Mouse (Mus musculus): ENCODE results near the gene Gkap1. TPM values are rescaled to one million over a fixed set of nuclear protein-coding genes. Genes with fewer than 3 reads are reported as not detected.
A peak's percentile ranks its signal among the peaks of the same experiment; 100 is the strongest.

Gkap1 gene
- 1.4 and 2.2 TPM in 2 replicates for total RNA-seq (2017)

DNA sequence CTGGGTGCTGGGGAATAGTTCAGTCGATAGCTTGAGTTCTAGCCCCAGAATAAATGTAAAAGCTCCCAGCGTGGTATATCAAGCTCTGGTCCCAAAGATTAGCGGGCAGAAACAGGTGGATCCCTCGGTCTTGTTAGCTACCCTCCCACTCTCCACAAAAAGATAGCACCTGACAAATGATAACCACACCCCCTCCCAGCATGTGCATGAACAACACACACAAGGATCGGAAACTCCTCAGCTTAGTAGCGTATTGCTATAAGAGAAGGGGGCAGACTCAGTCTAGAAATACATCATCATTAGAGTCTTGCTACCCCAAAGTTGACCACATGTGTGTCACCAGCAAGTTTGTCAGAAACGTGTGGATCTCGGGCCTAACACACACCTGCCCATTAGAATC lies at the start of gene Gkap1:
TSS of gene Gkap1 (minus strand) at position 101 of the 400 bp plus-strand sequence.
- no peak for ATAC-seq (ENCODE audit: extremely low read depth, insufficient number of reproducible peaks, low FRiP score, poor library complexity, severe bottlenecking)

DNA sequence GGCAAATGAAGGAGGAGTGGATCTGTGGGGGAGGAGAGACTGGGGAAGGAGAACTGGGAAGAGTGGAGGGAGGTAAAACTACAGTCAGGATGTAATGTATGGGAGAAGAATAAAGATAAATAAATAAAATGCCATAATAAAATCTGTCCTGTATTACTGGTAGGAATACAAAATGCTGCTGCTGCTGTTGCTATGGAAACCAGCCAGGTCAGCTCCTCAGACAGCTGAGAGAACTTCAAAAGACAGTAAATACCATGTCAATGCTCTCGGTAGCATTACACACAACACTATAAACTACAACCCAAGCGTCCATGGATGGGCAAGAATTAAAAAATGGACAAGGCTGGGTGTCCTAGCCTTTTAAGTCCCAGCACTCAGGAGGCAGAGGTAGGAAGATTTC lies 42.3 kb upstream of the Gkap1 start:
- ATAC-seq (ENCODE audit: extremely low read depth, insufficient number of reproducible peaks, low FRiP score, poor library complexity, severe bottlenecking), result no peak

DNA sequence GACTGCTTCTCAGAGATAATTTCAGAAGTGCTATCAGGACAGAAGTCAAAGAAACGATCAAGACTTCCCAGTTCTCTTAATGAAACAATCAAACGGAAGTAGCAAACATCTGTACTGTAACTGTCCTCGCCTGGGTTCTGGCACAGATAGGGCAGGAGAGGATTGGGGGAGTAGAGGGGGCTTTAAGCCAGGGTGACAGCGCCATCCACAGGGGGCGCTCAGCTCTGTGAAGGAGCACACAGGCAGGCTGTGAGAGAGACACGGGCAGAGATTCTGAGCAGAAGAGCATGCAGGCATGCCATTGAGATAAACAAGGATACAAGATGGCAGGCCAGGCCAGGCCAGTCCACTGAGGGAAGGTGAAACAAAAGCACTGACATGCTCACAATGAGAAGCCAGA lies 39.5 kb upstream of the Gkap1 start:
- no peak for ATAC-seq (ENCODE audit: extremely low read depth, insufficient number of reproducible peaks, low FRiP score, poor library complexity, severe bottlenecking)

DNA sequence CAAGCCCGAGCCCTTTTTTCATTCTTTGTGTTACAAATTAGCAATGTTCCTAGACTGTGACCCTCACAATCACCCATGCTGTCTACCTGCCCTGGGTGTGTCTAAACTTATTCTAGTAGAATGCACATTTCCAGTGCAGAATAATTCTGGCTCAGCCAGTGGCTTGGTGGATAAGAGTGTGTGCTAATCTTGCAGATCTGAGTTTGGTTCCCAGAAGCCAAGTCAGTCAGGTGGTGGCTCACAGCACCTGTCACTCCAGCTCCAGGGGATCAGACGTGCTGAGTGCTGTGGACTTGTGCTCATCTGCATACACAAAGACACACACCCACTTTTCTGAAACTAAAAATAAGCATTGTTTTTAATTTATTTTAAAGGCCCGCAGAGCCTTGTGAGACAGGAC lies 38.3 kb upstream of the Gkap1 start:
- ATAC-seq (ENCODE audit: extremely low read depth, insufficient number of reproducible peaks, low FRiP score, poor library complexity, severe bottlenecking), result no peak

DNA sequence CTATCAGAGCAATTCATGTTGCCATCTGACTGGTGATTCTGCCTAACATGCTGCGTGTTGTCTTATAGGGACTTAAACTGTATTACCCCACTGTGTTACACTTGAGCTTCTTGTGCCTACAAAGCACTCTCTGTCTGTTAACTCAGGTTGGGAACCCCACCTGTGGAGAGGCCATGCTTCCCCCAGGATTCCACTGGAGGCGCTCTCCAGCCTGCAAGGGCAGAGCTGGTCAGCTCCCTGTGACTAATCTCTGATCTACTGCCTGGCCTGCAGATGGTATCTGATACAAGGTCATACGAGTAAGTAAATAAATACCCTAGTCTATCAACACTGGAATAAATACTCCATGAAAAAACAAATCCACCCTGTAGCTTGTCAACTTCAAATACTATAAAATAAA lies 35.9 kb upstream of the Gkap1 start:
- ATAC-seq (ENCODE audit: extremely low read depth, insufficient number of reproducible peaks, low FRiP score, poor library complexity, severe bottlenecking), result no peak

DNA sequence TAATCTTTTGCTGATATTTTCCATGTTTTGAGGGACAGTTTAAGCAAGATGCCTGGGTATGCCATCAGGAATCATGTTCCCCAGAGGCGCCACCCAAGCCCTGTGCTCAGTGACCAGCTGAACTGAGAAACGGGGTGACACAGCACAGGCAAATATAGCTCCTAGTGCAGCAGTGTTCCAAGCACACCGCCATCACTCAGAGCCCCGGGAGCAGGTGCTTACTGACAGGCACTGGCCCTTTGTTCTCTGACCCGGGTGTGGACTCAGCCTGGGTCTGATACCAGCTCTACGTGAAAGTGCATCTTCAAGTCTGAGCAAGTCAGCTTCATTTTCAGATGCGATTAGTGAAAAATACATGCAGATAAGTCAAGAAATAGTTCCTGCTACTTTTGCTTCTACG lies 34.0 kb upstream of the Gkap1 start:
- ATAC-seq (ENCODE audit: extremely low read depth, insufficient number of reproducible peaks, low FRiP score, poor library complexity, severe bottlenecking), result no peak

DNA sequence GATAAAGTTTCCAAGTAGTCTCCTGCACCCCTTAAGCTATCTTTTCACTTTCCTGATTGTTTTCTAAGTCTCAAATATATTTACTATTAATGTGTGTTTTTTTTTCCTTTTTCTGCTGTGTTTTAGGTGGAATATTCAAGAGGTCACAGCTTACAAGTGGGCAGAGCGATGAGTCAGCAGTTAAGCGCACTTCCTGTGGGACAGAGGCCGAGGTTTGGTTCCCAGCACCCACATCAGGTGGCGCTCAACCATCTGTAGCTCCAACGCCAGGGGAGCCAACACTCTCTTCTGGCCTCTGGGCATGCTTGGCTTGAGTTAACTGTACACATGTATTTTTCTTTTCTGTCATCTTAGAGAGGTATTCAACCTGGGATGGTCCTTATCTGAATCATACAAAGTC lies 32.0 kb upstream of the Gkap1 start:
- no peak for ATAC-seq (ENCODE audit: extremely low read depth, insufficient number of reproducible peaks, low FRiP score, poor library complexity, severe bottlenecking)

DNA sequence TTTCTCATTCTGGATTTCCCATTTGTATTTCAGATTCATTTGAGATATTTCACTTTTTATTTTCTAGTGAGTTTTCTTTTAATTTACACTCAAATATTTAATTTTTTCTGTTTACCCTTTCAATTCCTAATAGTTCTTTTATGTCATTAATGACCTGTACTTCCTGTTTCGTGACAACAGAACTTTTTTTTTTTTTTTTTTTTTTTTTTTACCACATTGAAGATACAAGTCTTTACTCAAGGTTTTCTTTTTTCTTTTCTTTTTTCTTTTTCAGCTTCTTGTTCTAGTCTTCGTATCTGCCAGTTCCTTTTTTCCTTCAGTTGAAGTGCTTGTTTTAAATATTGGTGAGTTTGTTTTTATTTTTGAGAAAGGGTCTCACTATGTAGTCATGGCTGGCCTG lies 29.7 kb upstream of the Gkap1 start:
- no peak for ATAC-seq (ENCODE audit: extremely low read depth, insufficient number of reproducible peaks, low FRiP score, poor library complexity, severe bottlenecking)

DNA sequence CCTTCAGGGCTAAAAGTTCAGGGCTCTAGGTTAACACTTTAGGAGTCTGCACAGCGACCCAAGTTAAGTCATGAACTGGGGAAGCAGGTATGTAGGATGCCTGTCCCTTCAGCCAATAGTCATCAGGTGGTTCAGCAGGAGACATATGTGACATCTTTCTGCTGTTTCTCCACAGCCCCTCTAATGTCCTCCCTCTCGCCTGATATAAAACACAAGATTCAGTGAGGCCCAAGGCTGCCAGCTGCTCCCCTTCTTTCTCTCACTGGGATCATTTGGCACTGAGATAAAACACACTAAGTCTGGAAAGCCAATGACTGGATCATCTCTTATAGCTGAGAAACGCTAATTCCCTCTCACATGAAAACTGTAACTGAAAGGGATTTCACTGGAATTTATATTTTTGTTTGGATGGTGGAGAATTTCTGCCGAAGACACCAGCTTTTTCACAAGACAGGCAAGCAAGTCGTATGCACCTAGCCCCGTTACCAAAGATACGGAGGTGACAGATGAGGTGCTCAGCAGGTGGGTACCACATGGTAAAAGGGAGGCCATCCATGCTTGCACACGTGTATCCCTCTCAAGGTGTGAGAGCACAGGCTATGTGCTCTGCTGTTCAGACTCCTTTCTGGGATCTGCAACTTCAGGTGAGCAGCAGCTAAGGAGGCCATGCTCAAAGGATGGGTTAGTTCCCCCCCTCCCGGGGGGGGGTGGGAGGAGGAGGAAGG lies 27.1 kb upstream of the Gkap1 start:
- no peak for ATAC-seq (ENCODE audit: extremely low read depth, insufficient number of reproducible peaks, low FRiP score, poor library complexity, severe bottlenecking)

DNA sequence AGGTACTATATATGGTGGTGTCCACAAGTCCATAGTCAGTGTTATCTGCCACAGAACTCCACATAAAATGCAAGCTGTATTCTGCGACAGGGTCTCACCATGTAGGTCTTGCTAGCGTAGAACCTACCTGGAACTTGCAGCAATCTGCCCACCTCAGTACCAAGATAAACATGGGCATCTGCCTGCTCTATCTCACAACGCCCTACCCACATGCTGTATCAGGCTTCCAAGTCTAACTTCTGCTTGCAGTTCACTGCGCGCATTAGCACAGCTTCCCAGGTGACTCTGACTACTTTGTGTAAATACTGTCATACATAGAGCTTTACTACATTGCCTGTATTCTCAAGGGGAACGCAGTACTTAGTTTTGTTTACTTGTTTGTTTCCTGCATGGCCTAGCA lies 26.5 kb upstream of the Gkap1 start:
- no peak for ATAC-seq (ENCODE audit: extremely low read depth, insufficient number of reproducible peaks, low FRiP score, poor library complexity, severe bottlenecking)

DNA sequence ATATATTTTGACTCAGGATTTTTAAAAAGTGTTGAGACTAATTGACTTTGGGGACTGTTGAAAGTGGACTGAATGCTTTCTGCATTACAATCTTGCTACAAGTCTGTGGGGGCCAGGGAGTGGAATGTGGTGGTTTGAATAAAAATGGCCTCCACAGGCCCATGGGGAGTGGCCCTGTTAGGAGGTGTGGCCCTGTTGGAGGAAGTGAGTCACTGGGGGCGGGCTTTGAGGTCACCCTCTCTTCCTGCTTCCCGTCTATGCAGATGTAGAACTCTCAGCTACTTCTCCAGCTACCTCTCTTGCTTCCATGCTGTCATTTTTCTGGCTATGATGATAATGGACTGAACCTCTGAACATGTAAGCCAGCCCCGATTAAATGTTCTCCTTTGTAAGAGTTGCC lies 23.3 kb upstream of the Gkap1 start:
- no peak for ATAC-seq (ENCODE audit: extremely low read depth, insufficient number of reproducible peaks, low FRiP score, poor library complexity, severe bottlenecking)

DNA sequence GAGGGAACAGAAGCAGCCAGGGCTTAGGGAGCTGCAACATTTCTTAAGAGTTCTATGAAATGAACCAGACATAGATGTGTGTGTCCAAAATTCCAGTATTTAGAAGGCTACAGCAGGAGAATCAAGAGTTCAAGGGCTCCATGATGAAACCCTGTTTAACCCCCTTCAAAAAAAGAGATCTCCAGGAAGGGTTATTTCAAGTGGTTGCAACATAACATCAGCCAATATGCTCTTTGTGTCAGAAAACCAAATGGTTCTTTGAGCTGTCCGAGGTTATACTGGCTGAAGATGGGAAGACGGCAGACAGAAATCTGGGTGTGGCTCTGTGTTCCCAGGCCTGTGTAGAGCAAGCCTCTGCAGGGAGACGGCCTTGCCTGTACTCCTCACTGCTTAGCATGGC lies 20.1 kb upstream of the Gkap1 start:
- ATAC-seq (ENCODE audit: extremely low read depth, insufficient number of reproducible peaks, low FRiP score, poor library complexity, severe bottlenecking), result no peak

DNA sequence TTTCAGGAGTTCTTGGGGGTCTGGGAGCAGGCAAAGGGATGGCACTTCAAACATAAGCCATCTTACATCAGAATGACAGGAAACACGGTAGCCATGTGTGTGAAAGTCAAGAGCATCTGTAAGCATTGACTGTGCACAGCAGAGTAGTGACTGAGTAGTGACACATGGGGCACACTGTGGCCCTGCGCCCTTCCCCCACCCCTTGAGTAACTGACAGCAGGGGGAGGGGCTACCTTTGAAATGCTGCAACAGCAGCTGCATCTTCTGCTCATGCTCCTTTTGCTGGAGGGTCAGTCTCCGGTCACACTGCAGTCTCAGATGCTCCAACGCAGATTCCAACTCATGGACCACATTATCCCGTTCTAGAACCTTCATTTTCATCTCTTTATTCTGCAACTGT lies 17.3 kb upstream of the Gkap1 start:
- ATAC-seq (ENCODE audit: extremely low read depth, insufficient number of reproducible peaks, low FRiP score, poor library complexity, severe bottlenecking), result no peak

DNA sequence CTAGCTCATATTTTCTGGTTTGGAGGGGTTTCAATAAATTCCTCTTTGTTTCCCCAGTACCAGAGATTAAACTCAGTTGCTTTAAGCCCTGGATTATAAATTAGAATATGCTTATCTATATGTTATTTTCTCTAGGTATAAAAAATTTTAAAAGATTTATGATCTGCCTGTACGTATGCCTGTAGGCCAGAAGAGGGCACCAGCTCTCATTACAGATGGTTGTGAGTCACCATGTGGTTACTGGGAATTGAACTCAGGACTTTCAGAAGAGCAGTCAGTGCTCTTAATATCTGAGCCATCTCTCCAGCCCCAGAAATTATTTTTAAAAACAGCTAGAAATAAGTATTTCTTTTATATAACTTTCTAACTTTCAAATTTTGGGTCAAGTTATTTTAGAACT lies 13.8 kb upstream of the Gkap1 start:
- ATAC-seq (ENCODE audit: extremely low read depth, insufficient number of reproducible peaks, low FRiP score, poor library complexity, severe bottlenecking), result no peak

DNA sequence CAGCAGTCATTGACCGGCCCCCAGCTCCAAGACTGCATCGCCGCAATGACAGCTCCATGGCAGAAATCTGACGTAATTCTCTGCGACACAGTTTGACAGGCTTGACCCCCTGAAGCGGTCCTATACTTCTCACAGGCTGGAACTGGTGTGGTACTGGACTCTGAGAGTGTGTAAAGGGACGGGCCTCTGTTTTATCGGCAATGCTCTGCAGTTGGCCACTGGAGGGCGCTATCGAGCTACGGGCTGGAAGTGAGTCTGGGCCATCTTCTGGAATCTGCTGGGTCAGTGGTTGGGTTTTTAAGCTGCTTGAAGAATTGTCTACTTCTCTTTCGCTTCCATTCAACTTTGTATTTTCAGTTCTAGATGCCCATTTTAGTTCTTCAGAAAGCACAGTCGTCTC lies 12.3 kb upstream of the Gkap1 start:
- ATAC-seq (ENCODE audit: extremely low read depth, insufficient number of reproducible peaks, low FRiP score, poor library complexity, severe bottlenecking), result peak; percentile 77; the same call in 1 of the 2 replicates

DNA sequence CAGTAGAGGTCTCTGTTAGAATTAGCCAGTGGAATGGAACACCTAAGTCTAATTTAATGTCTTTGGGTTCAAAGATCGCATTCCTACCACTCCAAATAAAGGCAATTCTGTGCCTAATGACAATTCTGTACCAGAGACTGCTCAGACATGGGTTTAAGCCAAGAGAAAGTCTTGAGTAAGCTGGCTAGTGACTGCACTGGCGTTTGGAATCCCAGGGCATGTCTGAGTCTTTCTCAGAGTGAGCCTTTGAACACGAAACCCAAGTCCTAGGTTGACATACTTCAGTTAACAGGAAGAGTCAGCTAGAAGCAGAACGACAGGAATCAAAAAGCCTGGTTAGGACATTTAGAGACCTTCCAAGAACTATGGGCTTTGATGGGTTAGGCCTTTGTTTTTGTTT lies 8.0 kb upstream of the Gkap1 start:
- no peak for ATAC-seq (ENCODE audit: extremely low read depth, insufficient number of reproducible peaks, low FRiP score, poor library complexity, severe bottlenecking)

DNA sequence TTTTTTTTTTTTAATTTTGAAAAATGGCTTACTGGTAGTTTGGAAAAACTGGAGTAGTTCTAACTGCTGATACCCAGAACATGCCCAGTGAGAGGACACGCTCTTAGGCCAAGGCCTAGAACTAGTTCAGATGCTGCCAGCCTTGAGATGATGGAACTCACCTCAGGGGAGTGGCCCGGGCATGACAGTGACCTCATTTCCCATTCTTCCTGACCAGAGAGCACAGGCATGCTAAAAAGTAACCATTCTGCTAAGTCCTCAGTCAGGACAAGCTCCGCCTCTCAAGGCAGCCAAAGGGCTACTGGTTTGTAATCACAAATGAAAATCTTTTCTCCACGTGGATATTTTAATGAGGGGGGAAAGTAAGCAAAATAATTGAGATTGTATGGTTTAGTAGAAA lies 6.4 kb upstream of the Gkap1 start:
- ATAC-seq (ENCODE audit: extremely low read depth, insufficient number of reproducible peaks, low FRiP score, poor library complexity, severe bottlenecking), result no peak

DNA sequence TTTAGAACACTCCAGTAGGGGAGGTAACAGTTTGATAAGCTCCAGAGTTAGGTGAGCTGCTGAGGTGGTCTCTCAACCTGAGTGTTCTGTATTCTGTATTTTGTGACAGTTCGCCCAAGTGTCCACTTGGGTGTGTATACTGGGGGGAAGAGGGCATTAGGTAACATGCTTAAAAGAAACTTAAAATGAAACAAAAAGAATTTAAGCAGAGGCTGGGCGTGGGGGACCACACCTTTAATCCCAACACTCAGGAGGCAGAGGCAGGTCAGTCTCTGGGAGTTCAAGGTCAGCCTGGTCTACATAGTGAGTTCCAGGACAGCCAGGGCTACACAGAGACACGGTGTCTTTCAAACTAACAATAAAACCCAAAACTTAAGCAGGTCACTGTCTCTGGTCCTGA lies 5.0 kb upstream of the Gkap1 start:
- ATAC-seq (ENCODE audit: extremely low read depth, insufficient number of reproducible peaks, low FRiP score, poor library complexity, severe bottlenecking), result no peak

DNA sequence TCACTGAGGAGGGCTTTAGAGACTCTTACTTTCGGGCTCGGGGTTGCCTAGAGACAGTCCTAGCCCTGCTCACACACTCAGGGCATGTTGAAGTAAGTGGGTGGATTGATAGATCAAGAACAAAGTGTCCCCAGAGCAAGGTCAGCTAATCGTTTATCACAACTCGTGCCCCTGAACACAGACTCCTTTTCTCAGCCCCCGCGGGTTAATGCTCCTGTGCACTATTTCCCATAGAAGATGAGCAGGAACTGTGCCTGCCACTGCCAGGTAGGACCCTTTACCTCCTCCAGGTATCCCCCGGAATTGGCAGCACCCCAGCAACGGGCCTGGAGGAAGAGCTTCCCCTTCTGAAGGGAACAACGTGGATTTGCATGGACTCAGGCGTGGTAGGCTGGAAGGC lies 757 bp upstream of the Gkap1 start:
- no peak for ATAC-seq (ENCODE audit: extremely low read depth, insufficient number of reproducible peaks, low FRiP score, poor library complexity, severe bottlenecking)

DNA sequence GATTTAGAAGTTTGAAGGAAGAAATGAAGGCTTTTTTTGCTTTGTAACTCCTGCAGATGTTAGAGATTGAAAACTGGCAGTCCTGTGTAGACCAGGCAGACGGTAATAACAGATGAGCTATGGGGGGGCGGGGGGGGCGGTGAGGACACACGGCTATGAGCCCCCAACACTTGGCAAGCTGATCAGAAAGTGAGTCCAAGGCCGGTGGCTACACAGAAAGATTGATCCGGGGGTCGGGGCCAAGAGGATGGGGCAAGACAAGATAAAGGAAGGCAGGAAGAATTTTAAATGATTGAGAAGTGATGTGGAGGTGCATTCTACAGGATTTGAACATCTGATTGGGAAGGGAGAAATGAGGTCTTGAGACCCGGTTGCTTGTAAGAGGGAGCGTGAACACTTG lies 423 bp downstream of the Gkap1 start:
- no peak for ATAC-seq (ENCODE audit: extremely low read depth, insufficient number of reproducible peaks, low FRiP score, poor library complexity, severe bottlenecking)

DNA sequence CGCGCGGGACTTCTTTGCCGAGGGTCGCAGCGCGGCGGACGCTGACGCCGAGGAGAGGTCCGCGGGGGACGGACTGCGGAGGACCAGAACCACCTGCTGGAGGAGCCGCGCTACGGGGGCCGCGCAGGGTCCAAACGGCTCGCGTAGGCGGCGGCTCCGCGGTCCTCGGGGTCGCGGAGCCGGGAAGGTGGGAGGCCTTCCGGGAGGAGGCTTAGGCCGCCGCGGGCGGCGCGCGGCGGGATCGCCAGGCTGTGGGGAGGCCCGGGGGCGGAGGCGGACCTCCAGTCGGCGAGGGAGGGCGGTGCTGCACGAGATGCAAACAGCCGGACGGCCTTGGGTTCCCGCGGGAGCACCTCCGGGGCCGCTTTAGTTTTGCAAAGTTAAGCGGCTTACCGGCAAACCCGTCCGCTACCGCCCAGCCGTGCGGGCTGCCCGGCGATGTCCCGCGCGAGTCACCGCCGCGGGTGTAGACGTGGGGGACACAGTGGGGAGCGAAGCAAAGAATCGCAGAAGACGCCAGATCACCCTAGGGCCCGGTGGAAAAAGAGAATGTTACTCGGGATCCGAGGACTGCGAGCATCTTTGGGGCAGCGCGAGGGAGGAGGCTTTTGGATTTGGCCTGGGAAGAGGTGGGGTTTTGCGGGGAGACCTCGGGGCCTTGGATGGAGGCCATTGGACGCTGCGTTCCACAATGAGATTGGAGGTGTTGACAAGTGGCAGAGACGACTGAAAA lies 1.1 kb downstream of the Gkap1 start:
- ATAC-seq (ENCODE audit: extremely low read depth, insufficient number of reproducible peaks, low FRiP score, poor library complexity, severe bottlenecking), result no peak

Data from neutrophil, adult 5-6 weeks (primary cell).